Mouse (Mus musculus) erythroblast, embryonic 14.5 days (primary cell): ENCODE data around the gene Zdhhc20. TPM values are rescaled to one million over a fixed set of nuclear protein-coding genes. Genes with fewer than 3 reads are reported as not detected.

Source experiments
- H3K27me3 ChIP-seq: 2 replicates; pipeline ENCODE4 v1.6.1; 2012; ENCODE audit warnings: inconsistent platforms; ENCODE audit not compliant: control insufficient read depth
- H3K36me3 ChIP-seq: 2 replicates; pipeline ENCODE4 v1.6.1; 2012; ENCODE audit warnings: mild to moderate bottlenecking, inconsistent platforms; ENCODE audit not compliant: control insufficient read depth
- H3K4me1 ChIP-seq: 2 replicates; pipeline ENCODE4 v1.6.1; 2012; ENCODE audit warnings: inconsistent platforms; ENCODE audit not compliant: control insufficient read depth
- H3K4me3 ChIP-seq: replicated peaks from 2 replicates; pipeline ENCODE3; 2012; ENCODE audit warnings: moderate library complexity, mild to moderate bottlenecking, inconsistent platforms
- H3K9me3 ChIP-seq: 2 replicates; pipeline ENCODE4 v1.6.1; 2012; ENCODE audit warnings: low read length, inconsistent platforms, mixed read lengths; ENCODE audit not compliant: control insufficient read depth
- GATA1 ChIP-seq: IDR thresholded peaks from 2 replicates; pipeline ENCODE4 v1.6.1; 2012; ENCODE audit warnings: low read length, inconsistent platforms, mixed read lengths
- TAL1 ChIP-seq: IDR thresholded peaks from 3 replicates; pipeline ENCODE4 v1.6.1; 2012; ENCODE audit warnings: low read length, inconsistent platforms, mixed read lengths
- polyA plus RNA-seq: library from polyadenylated mRNA; stranded (reverse); fragments of >175 nt; gene quantifications from 2 replicates; pipeline ENCODE4 v1.2.3, GENCODE M21; 2012

Gene Zdhhc20
- polyA plus RNA-seq, 1 experiment = not detected

- Histone ChIP-seq H3K9me3 (peaks cover 4% of the 10 kb centered on the region), H3K4me1 (peaks cover 18% of the 10 kb centered on the region), H3K36me3 (no peaks in the 10 kb centered on the region), H3K4me3 (no peak overlapping the region), H3K27me3 (no peaks in the 10 kb centered on the region)
- TF ChIP-seq TAL1 (no peak), GATA1 (no peak)
Observed at GRCm38 (mm10) chr14:57894346-57894745, 4.3 kb upstream of the Zdhhc20 start.

- no peak for TF ChIP-seq GATA1
Observed at GRCm38 (mm10) chr14:57892961-57893360, 2.9 kb upstream of the Zdhhc20 start.

GRCm38 (mm10) chr14:57889541-57890010 lies 500 bp downstream of the Zdhhc20 start:
- no peak for TF ChIP-seq TAL1
- no peak for TF ChIP-seq GATA1
- peak overlapping the region; percentile 93 for H3K4me3 ChIP-seq

More at GRCm38 (mm10) chr14:57892961-57893360, 2.9 kb upstream of the Zdhhc20 start:
- Histone ChIP-seq H3K4me3 (no peak overlapping the region), H3K4me1 (peaks cover 21% of the 10 kb centered on the region), H3K36me3 (no peaks in the 10 kb centered on the region), H3K9me3 (peaks cover 4% of the 10 kb centered on the region), H3K27me3 (no peaks in the 10 kb centered on the region)

GRCm38 (mm10) chr14:57887171-57887570 lies 2.9 kb downstream of the Zdhhc20 start:
- no peak for TF ChIP-seq TAL1
- TF ChIP-seq GATA1 = no peak
- Histone ChIP-seq H3K27me3 (no peaks in the 10 kb centered on the region), H3K4me1 (peaks cover 18% of the 10 kb centered on the region), H3K36me3 (no peaks in the 10 kb centered on the region), H3K4me3 (no peak overlapping the region), H3K9me3 (peaks cover 3% of the 10 kb centered on the region)

More at GRCm38 (mm10) chr14:57889541-57890010, 500 bp downstream of the Zdhhc20 start:
- Histone ChIP-seq H3K27me3 (no peaks in the 10 kb centered on the region), H3K4me1 (peaks cover 20% of the 10 kb centered on the region), H3K9me3 (peaks cover 4% of the 10 kb centered on the region), H3K36me3 (no peaks in the 10 kb centered on the region)

GRCm38 (mm10) chr14:57886032-57886431 lies 4.0 kb downstream of the Zdhhc20 start:
- H3K27me3 ChIP-seq = no peaks in the 10 kb centered on the region
- H3K36me3 ChIP-seq = no peaks in the 10 kb centered on the region
- H3K4me1 ChIP-seq = peaks cover 18% of the 10 kb centered on the region
- TF ChIP-seq TAL1 (no peak), GATA1 (no peak)
- H3K4me3 ChIP-seq = no peak overlapping the region
- H3K9me3 ChIP-seq = peaks cover 3% of the 10 kb centered on the region

- no peak for TF ChIP-seq GATA1
- TF ChIP-seq TAL1 = no peak
- no peaks in the 10 kb centered on the region for H3K27me3 ChIP-seq
- no peaks in the 10 kb centered on the region for H3K9me3 ChIP-seq
- H3K36me3 ChIP-seq = no peaks in the 10 kb centered on the region
- H3K4me1 ChIP-seq = peaks cover 2% of the 10 kb centered on the region; the same call in 1 of the 2 replicates
- no peak overlapping the region for H3K4me3 ChIP-seq
Observed at GRCm38 (mm10) chr14:57883341-57883740, 6.7 kb downstream of the Zdhhc20 start.

- no peaks in the 10 kb centered on the region for H3K9me3 ChIP-seq
- H3K4me1 ChIP-seq = peaks cover 2% of the 10 kb centered on the region; the same call in 1 of the 2 replicates
- H3K4me3 ChIP-seq = no peak overlapping the region
- TF ChIP-seq TAL1 (no peak), GATA1 (no peak)
- no peaks in the 10 kb centered on the region for H3K36me3 ChIP-seq
- no peaks in the 10 kb centered on the region for H3K27me3 ChIP-seq
Observed at GRCm38 (mm10) chr14:57882720-57883119, 7.4 kb downstream of the Zdhhc20 start.

GRCm38 (mm10) chr14:57881793-57882192 lies 8.3 kb downstream of the Zdhhc20 start:
- Histone ChIP-seq H3K27me3 (no peaks in the 10 kb centered on the region), H3K36me3 (no peaks in the 10 kb centered on the region), H3K9me3 (no peaks in the 10 kb centered on the region), H3K4me1 (no peaks in the 10 kb centered on the region), H3K4me3 (no peak overlapping the region)
- TF ChIP-seq GATA1 = no peak

GRCm38 (mm10) chr14:57881074-57881473 lies 9.0 kb downstream of the Zdhhc20 start:
- no peaks in the 10 kb centered on the region for H3K36me3 ChIP-seq
- H3K4me3 ChIP-seq = no peak overlapping the region
- no peaks in the 10 kb centered on the region for H3K27me3 ChIP-seq
- no peak for TF ChIP-seq GATA1
- TF ChIP-seq TAL1 = no peak
- H3K9me3 ChIP-seq = no peaks in the 10 kb centered on the region
- no peaks in the 10 kb centered on the region for H3K4me1 ChIP-seq

- no peaks in the 10 kb centered on the region for H3K27me3 ChIP-seq
- no peaks in the 10 kb centered on the region for H3K9me3 ChIP-seq
- no peak overlapping the region for H3K4me3 ChIP-seq
- H3K36me3 ChIP-seq = no peaks in the 10 kb centered on the region
- H3K4me1 ChIP-seq = no peaks in the 10 kb centered on the region
- TF ChIP-seq TAL1 (no peak), GATA1 (no peak)
Observed at GRCm38 (mm10) chr14:57877921-57878320, 12.2 kb downstream of the Zdhhc20 start.
